Mouse (Mus musculus) MEL (cell line): Measurements from ENCODE around the gene Sap18b. TPM values are rescaled to one million over a fixed set of nuclear protein-coding genes. Genes with fewer than 3 reads are reported as not detected.
A peak's percentile ranks its signal among the peaks of the same experiment; 100 is the strongest.

ENCODE experiments used
- DNase-seq: peaks from one replicate; pipeline ENCODE4 v3.0.0; 2011; ENCODE audit warnings: low read depth, low spot score
- H3K27ac ChIP-seq: 2 replicates; pipeline ENCODE4 v1.5.1; 2012; ENCODE audit warnings: low read depth, mild to moderate bottlenecking, control low read depth, low read length, moderate library complexity; ENCODE audit not compliant: control insufficient read depth
- H3K27me3 ChIP-seq, 2 experiments: fragments of 150-350 bp in 1 of 2; sonication (generic) in 1 of 2; 2 replicates each; pipeline ENCODE4 v1.6.1; 2012; ENCODE audit warnings: low read length in 2 of 2, mild to moderate bottlenecking in 2 of 2, improper control_type of control experiment in 1 of 2, moderate library complexity in 1 of 2; ENCODE audit not compliant: insufficient read depth in 2 of 2, control insufficient read depth in 1 of 2
- H3K36me3 ChIP-seq, 2 experiments: 2 replicates each; pipeline ENCODE4 v1.6.1; 2012 to 2014; ENCODE audit warnings: low read length in 2 of 2, improper control_type of control experiment in 1 of 2, inconsistent platforms in 1 of 2, mild to moderate bottlenecking in 1 of 2; ENCODE audit not compliant: insufficient read depth in 2 of 2, control insufficient read depth in 1 of 2
- H3K4me1 ChIP-seq, 2 experiments: fragments of 150-350 bp in 1 of 2; sonication (generic) in 1 of 2; 2 replicates each; pipeline ENCODE4 v1.6.1; 2012; ENCODE audit warnings: low read length in 2 of 2, improper control_type of control experiment in 1 of 2, mild to moderate bottlenecking in 1 of 2; ENCODE audit not compliant: insufficient read depth in 2 of 2, control insufficient read depth in 1 of 2
- H3K4me3 ChIP-seq, 2 experiments: fragments of 150-350 bp in 1 of 2; sonication (generic) in 1 of 2; 2 replicates each; pipeline ENCODE4 v1.5.1; 2012; ENCODE audit warnings: low read depth in 2 of 2, low read length in 2 of 2, mild to moderate bottlenecking in 2 of 2, moderate library complexity in 2 of 2, control low read depth in 1 of 2, improper control_type of control experiment in 1 of 2; ENCODE audit not compliant: control insufficient read depth in 1 of 2, insufficient read depth in 1 of 2
- H3K79me2 ChIP-seq: 2 replicates; pipeline ENCODE4 v1.6.1; 2012; ENCODE audit warnings: mild to moderate bottlenecking, low read length, moderate library complexity; ENCODE audit not compliant: control insufficient read depth, poor library complexity, insufficient read depth
- H3K9ac ChIP-seq: 2 replicates; pipeline ENCODE4 v1.6.1; 2012; ENCODE audit warnings: low read depth, mild to moderate bottlenecking, control low read depth, low read length, moderate library complexity; ENCODE audit not compliant: control insufficient read depth, poor library complexity, severe bottlenecking
- H3K9me3 ChIP-seq: fragments of 150-350 bp; sonication (generic); replicated peaks from 2 replicates; pipeline ENCODE4 v1.6.1; 2012; ENCODE audit warnings: mild to moderate bottlenecking, low read length, improper control_type of control experiment, moderate library complexity; ENCODE audit not compliant: insufficient read depth
- BHLHE40 ChIP-seq: IDR thresholded peaks from 2 replicates; pipeline ENCODE4 v1.6.1; 2012; ENCODE audit warnings: low read depth, mild to moderate bottlenecking, inconsistent platforms, low read length, improper control_type of control experiment, borderline replicate concordance
- CHD1 ChIP-seq: IDR thresholded peaks from 2 replicates; pipeline ENCODE4 v1.6.1; 2012; ENCODE audit warnings: low read depth, mild to moderate bottlenecking, inconsistent platforms, low read length, improper control_type of control experiment
- CHD2 ChIP-seq: IDR thresholded peaks from 2 replicates; pipeline ENCODE4 v1.6.1; 2011; ENCODE audit warnings: low read length, improper control_type of control experiment
- CTCF ChIP-seq, 3 experiments: IDR thresholded peaks in 2 of 3; conservative IDR thresholded peaks in 1 of 3; 2 replicates each; pipeline ENCODE4 v1.5.1; 2011 to 2012; ENCODE audit warnings: low read length in 3 of 3, low read depth in 2 of 3, mild to moderate bottlenecking in 2 of 3, improper control_type of control experiment in 1 of 3, inconsistent platforms in 1 of 3, mixed read lengths in 1 of 3, moderate library complexity in 1 of 3; ENCODE audit not compliant: control insufficient read depth in 1 of 3, insufficient read depth in 1 of 3, poor library complexity in 1 of 3, severe bottlenecking in 1 of 3
- E2F4 ChIP-seq: IDR thresholded peaks from 2 replicates; pipeline ENCODE4 v1.6.1; 2011; ENCODE audit warnings: low read depth, low read length, improper control_type of control experiment, borderline replicate concordance
- ELF1 ChIP-seq: IDR thresholded peaks from 2 replicates; pipeline ENCODE4 v1.6.1; 2014; ENCODE audit warnings: low read depth, mild to moderate bottlenecking, inconsistent platforms, low read length, improper control_type of control experiment, moderate library complexity
- EP300 ChIP-seq, 2 experiments: IDR thresholded peaks; 2 replicates each; pipeline ENCODE4 v1.6.1; 2011; ENCODE audit warnings: improper control_type of control experiment in 2 of 2, low read length in 2 of 2, low read depth in 1 of 2, mild to moderate bottlenecking in 1 of 2
- ETS1 ChIP-seq: IDR thresholded peaks from 2 replicates; pipeline ENCODE4 v1.6.1; 2012; ENCODE audit warnings: low read depth, mild to moderate bottlenecking, inconsistent platforms, low read length, improper control_type of control experiment, moderate library complexity
- GABPA ChIP-seq: IDR thresholded peaks from 2 replicates; pipeline ENCODE4 v1.6.1; 2012; ENCODE audit warnings: low read depth, mild to moderate bottlenecking, inconsistent platforms, low read length, improper control_type of control experiment, moderate library complexity
- GATA1 ChIP-seq: IDR thresholded peaks from 2 replicates; pipeline ENCODE4 v1.6.1; 2011; ENCODE audit warnings: low read depth, low read length, improper control_type of control experiment
- JUND ChIP-seq: IDR thresholded peaks from 2 replicates; pipeline ENCODE4 v1.6.1; 2011; ENCODE audit warnings: low read depth, mild to moderate bottlenecking, improper control_type of control experiment, low read length
- KAT2A ChIP-seq: conservative IDR thresholded peaks from 2 replicates; pipeline ENCODE4 v1.6.1; 2012; ENCODE audit warnings: low read depth, low read length, improper control_type of control experiment, inconsistent platforms
- MAFK ChIP-seq: IDR thresholded peaks from 2 replicates; pipeline ENCODE4 v1.6.1; 2011; ENCODE audit warnings: low read depth, mild to moderate bottlenecking, low read length, improper control_type of control experiment, borderline replicate concordance
- MAX ChIP-seq: IDR thresholded peaks from 2 replicates; pipeline ENCODE4 v1.6.1; 2011; ENCODE audit warnings: low read length, improper control_type of control experiment
- MAZ ChIP-seq: IDR thresholded peaks from 2 replicates; pipeline ENCODE4 v1.6.1; 2012; ENCODE audit warnings: low read depth, mild to moderate bottlenecking, inconsistent platforms, low read length, improper control_type of control experiment
- MEF2A ChIP-seq: IDR thresholded peaks from 2 replicates; pipeline ENCODE4 v1.6.1; 2014; ENCODE audit warnings: low read depth, mild to moderate bottlenecking, inconsistent platforms, low read length, improper control_type of control experiment; ENCODE audit not compliant: poor library complexity, insufficient replicate concordance, severe bottlenecking; ENCODE audit errors: extremely low read depth
- MXI1 ChIP-seq: IDR thresholded peaks from 2 replicates; pipeline ENCODE4 v1.6.1; 2011; ENCODE audit warnings: mild to moderate bottlenecking, low read depth, low read length, improper control_type of control experiment
- MYB ChIP-seq: IDR thresholded peaks from 2 replicates; pipeline ENCODE4 v1.6.1; 2011; ENCODE audit warnings: mild to moderate bottlenecking, low read depth, low read length, improper control_type of control experiment
- MYC ChIP-seq: IDR thresholded peaks from 2 replicates; pipeline ENCODE4 v1.6.1; 2011; ENCODE audit warnings: low read depth, mild to moderate bottlenecking, low read length, improper control_type of control experiment, moderate library complexity
- NELFE ChIP-seq: IDR thresholded peaks from 2 replicates; pipeline ENCODE4 v1.6.1; 2011; ENCODE audit warnings: low read depth, low read length, improper control_type of control experiment
- POLR2A ChIP-seq, 2 experiments: IDR thresholded peaks; 2 replicates each; pipeline ENCODE4 v1.6.1; 2011 to 2012; ENCODE audit warnings: low read length in 2 of 2, mild to moderate bottlenecking in 2 of 2, control low read depth in 1 of 2, improper control_type of control experiment in 1 of 2, low read depth in 1 of 2, moderate library complexity in 1 of 2; ENCODE audit not compliant: control insufficient read depth in 1 of 2, insufficient read depth in 1 of 2, poor library complexity in 1 of 2
- RAD21 ChIP-seq: IDR thresholded peaks from 2 replicates; pipeline ENCODE4 v1.6.1; 2011; ENCODE audit warnings: mild to moderate bottlenecking, low read depth, low read length, improper control_type of control experiment
- RCOR1 ChIP-seq: IDR thresholded peaks from 2 replicates; pipeline ENCODE4 v1.6.1; 2012; ENCODE audit warnings: low read depth, mild to moderate bottlenecking, inconsistent platforms, low read length, improper control_type of control experiment
- SIN3A ChIP-seq: IDR thresholded peaks from 2 replicates; pipeline ENCODE4 v1.6.1; 2012; ENCODE audit warnings: low read length, improper control_type of control experiment, inconsistent platforms
- SMC3 ChIP-seq: IDR thresholded peaks from 2 replicates; pipeline ENCODE4 v1.6.1; 2011; ENCODE audit warnings: low read depth, low read length, improper control_type of control experiment
- TAL1 ChIP-seq: IDR thresholded peaks from 2 replicates; pipeline ENCODE4 v1.6.1; 2012; ENCODE audit warnings: mild to moderate bottlenecking, inconsistent platforms, low read length, moderate library complexity, mixed read lengths
- TCF12 ChIP-seq: IDR thresholded peaks from 2 replicates; pipeline ENCODE4 v1.6.1; 2014; ENCODE audit warnings: low read depth, mild to moderate bottlenecking, inconsistent platforms, low read length, improper control_type of control experiment, moderate library complexity
- UBTF ChIP-seq: IDR thresholded peaks from 2 replicates; pipeline ENCODE4 v1.6.1; 2012; ENCODE audit warnings: low read depth, mild to moderate bottlenecking, inconsistent platforms, low read length, improper control_type of control experiment, moderate library complexity, borderline replicate concordance; ENCODE audit not compliant: insufficient read depth
- USF1 ChIP-seq: IDR thresholded peaks from 2 replicates; pipeline ENCODE4 v1.6.1; 2014; ENCODE audit warnings: low read depth, mild to moderate bottlenecking, inconsistent platforms, low read length, improper control_type of control experiment, moderate library complexity
- USF2 ChIP-seq, 2 experiments: IDR thresholded peaks; 2 replicates each; pipeline ENCODE4 v1.6.1; 2011 to 2012; ENCODE audit warnings: improper control_type of control experiment in 2 of 2, low read length in 2 of 2, borderline replicate concordance in 1 of 2, inconsistent platforms in 1 of 2, low read depth in 1 of 2, mild to moderate bottlenecking in 1 of 2; ENCODE audit not compliant: insufficient read depth in 1 of 2
- ZC3H11A ChIP-seq: IDR thresholded peaks from 2 replicates; pipeline ENCODE4 v1.6.1; 2012; ENCODE audit warnings: low read depth, mild to moderate bottlenecking, inconsistent platforms, low read length, improper control_type of control experiment
- ZKSCAN1 ChIP-seq: IDR thresholded peaks from 2 replicates; pipeline ENCODE4 v1.6.1; 2012; ENCODE audit warnings: low read depth, mild to moderate bottlenecking, inconsistent platforms, low read length, improper control_type of control experiment, moderate library complexity
- ZMIZ1 ChIP-seq: IDR thresholded peaks from 2 replicates; pipeline ENCODE4 v1.6.1; 2012; ENCODE audit warnings: low read depth, mild to moderate bottlenecking, inconsistent platforms, low read length, improper control_type of control experiment, moderate library complexity
- ZNF384 ChIP-seq: IDR thresholded peaks from 2 replicates; pipeline ENCODE4 v1.6.1; 2012; ENCODE audit warnings: low read depth, mild to moderate bottlenecking, inconsistent platforms, low read length, improper control_type of control experiment
- polyA plus RNA-seq, 2 experiments: library from polyadenylated mRNA; stranded (reverse) in 1 of 2; unstranded in 1 of 2; fragments of >175 nt in 1 of 2; fragments of >200 nt in 1 of 2; gene quantifications; 2 replicates each; pipeline versions ENCODE4 v1.2.1 to v1.2.4; 2012; ENCODE audit warnings: low replicate concordance in 2 of 2, low read depth in 1 of 2; ENCODE audit not compliant: insufficient read length in 2 of 2, insufficient read depth in 1 of 2, missing spikeins in 1 of 2
- total RNA-seq: library from RNA; depleted of rRNA; stranded (reverse); fragments of 300-350 nt; gene quantifications from 2 replicates; pipeline ENCODE4 v1.2.3, GENCODE M21; 2012

Sap18b gene
- total and polyA plus RNA-seq, 3 experiments: 182 to 354 TPM; not detected in 1

DNA sequence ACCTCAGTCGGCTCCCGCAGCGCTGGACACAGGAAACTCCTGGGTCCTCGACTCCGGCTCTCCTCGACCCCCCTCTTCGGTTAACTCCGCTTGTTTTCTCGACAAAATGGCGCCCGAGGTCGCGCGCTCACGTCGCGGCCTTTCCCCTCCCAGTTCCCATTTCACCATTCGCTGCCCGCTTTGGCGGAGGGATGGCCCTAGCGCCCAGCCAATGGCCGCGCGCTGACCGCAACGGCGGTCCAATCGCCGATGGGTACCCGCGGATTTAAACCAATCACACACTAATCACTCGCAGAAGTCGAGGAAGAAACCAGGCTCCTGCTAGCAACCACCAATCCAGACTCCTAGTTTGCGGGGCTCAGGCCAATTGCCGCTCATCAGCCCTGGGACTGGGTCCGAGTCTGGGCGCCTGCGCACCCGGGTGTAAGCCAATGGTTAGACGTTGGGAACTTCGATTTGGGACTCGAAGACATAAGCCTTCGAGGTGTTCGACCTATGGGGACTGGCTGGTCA, 17.8 kb upstream of the Sap18b start, which contains the start of gene Cnot1 (continued):
- TF ChIP-seq EP300 (IDR thresholded peaks at IDR 0.05; ENCODE audit: low read depth in 1 of 2, low read length in 2 of 2) (no peak), RCOR1 (no peak), MYC (0 out of 2 replicates have a peak, but pooled peaks have one; percentile 21)

DNA sequence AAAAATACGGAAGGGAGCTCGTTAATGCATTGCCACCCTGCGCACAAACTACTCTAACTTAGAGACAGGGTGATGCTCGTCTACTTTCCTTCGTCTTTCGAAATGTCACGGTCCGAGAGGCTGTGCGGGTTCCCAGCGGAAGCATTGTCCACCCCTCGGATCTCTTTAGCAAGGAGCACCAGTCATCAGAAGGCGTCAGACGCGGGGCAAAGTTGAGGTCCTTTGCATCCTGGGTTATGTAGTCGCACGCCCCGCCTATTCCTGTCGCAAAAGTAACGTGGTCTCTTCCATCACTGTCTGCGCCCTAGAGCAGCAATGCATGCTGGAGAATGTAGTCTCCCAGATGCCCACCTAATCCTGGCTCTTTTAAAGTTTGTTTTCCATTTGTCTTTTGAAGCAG, 17.3 kb upstream of the Sap18b start:
- Histone ChIP-seq H3K36me3 (peaks cover 9 to 36% of the 10 kb centered on the region in 2 experiments; a peak in 3 of 4 replicates), H3K9ac (peak overlapping the region; percentile 82), H3K9me3 (no peaks in the 10 kb centered on the region), H3K27ac (peak overlapping the region; percentile 94), H3K4me3 (peak overlapping the region; percentile 54 to 80), H3K79me2 (peaks cover 45% of the 10 kb centered on the region), H3K27me3 (no peaks in the 10 kb centered on the region), H3K4me1 (peaks cover 12 to 31% of the 10 kb centered on the region in 2 experiments)
- peak; percentile 97 for DNase-seq
- TF ChIP-seq ZKSCAN1: no peak
- no peak for TF ChIP-seq RCOR1
- TF ChIP-seq MEF2A: no peak
- no peak for TF ChIP-seq ETS1
- no peak; the same call in 1 of the 2 replicates for TF ChIP-seq GABPA
- peak; percentile 96 for TF ChIP-seq SIN3A
- TF ChIP-seq UBTF: no peak
- no peak; the same call in 1 of the 2 replicates for TF ChIP-seq MAX
- TF ChIP-seq MYC: 0 out of 2 replicates have a peak, but pooled peaks have one; percentile 24
- no peak for TF ChIP-seq TAL1
- peak; percentile 82 for TF ChIP-seq ELF1
- TF ChIP-seq KAT2A: peak; percentile 99
- TF ChIP-seq GATA1: no peak
- TF ChIP-seq JUND: no peak
- no peak for TF ChIP-seq BHLHE40
- TF ChIP-seq USF2 (IDR thresholded peaks at IDR 0.05; ENCODE audit: borderline replicate concordance in 1 of 2, insufficient read depth in 1 of 2, low read depth in 1 of 2, low read length in 2 of 2): no peak
- peak; percentile 53 to 80 for TF ChIP-seq POLR2A (IDR thresholded peaks at IDR 0.05; ENCODE audit: control insufficient read depth in 1 of 2, insufficient read depth in 1 of 2, low read depth in 1 of 2, low read length in 2 of 2, poor library complexity in 1 of 2)
- peak; percentile 87 for TF ChIP-seq USF1
- no peak for TF ChIP-seq ZNF384
- TF ChIP-seq MYB: no peak
- TF ChIP-seq RAD21: no peak
- no peak for TF ChIP-seq E2F4
- peak; percentile 32 for TF ChIP-seq ZC3H11A
- TF ChIP-seq MAZ: 0 out of 2 replicates have a peak, but pooled peaks have one; percentile 57
- peak; percentile 63 for TF ChIP-seq TCF12
- TF ChIP-seq CHD2: peak; percentile 35; the same call in 1 of the 2 replicates
- TF ChIP-seq CTCF (IDR thresholded peaks at IDR 0.05 in 2 of 3, conservative IDR thresholded peaks at IDR 0.05 in 1 of 3; ENCODE audit: control insufficient read depth in 1 of 3, insufficient read depth in 1 of 3, low read depth in 2 of 3, low read length in 3 of 3, poor library complexity in 1 of 3, severe bottlenecking in 1 of 3): no peak
- TF ChIP-seq SMC3: no peak
- peak; percentile 86 for TF ChIP-seq MXI1
- no peak for TF ChIP-seq MAFK
- peak; percentile 71 for TF ChIP-seq NELFE
- no peak for TF ChIP-seq CHD1
- TF ChIP-seq ZMIZ1: 0 out of 2 replicates have a peak, but pooled peaks have one; percentile 5
